Mouse (Mus musculus) kidney, adult 2 months (tissue): ENCODE measurements around the gene Spryd4. TPM values are rescaled to one million over a fixed set of nuclear protein-coding genes. Genes with fewer than 3 reads are reported as not detected.

Source experiments
- DNase-seq: peaks from one replicate; pipeline ENCODE4 v3.0.0; 2021
- H3K27ac ChIP-seq: fragments of 200-500 bp; 2 replicates; pipeline ENCODE4 v1.5.1; 2012; ENCODE audit warnings: low read depth, low read length, control low read depth, inconsistent platforms; ENCODE audit not compliant: insufficient read depth
- H3K27me3 ChIP-seq: fragments of 200-500 bp; replicated peaks from 2 replicates; pipeline ENCODE4 v1.6.1; 2012; ENCODE audit warnings: mild to moderate bottlenecking, moderate library complexity, low read length, inconsistent platforms; ENCODE audit not compliant: control insufficient read depth, insufficient read depth
- H3K36me3 ChIP-seq: fragments of 200-500 bp; 2 replicates; pipeline ENCODE4 v1.6.1; 2012; ENCODE audit warnings: mild to moderate bottlenecking, moderate library complexity, low read length, inconsistent platforms; ENCODE audit not compliant: control insufficient read depth, insufficient read depth
- H3K4me1 ChIP-seq: fragments of 200-500 bp; 2 replicates; pipeline ENCODE4 v1.6.1; 2011; ENCODE audit warnings: low read length; ENCODE audit not compliant: control insufficient read depth, insufficient read depth
- H3K4me3 ChIP-seq: fragments of 200-500 bp; 2 replicates; pipeline ENCODE4 v1.5.1; 2011; ENCODE audit warnings: mild to moderate bottlenecking, low read depth, low read length, control low read depth; ENCODE audit not compliant: insufficient read depth
- CTCF ChIP-seq: fragments of 200-500 bp; conservative IDR thresholded peaks from 2 replicates; pipeline ENCODE4 v1.5.1; 2011; ENCODE audit warnings: low read depth, mild to moderate bottlenecking, control low read depth, low read length, moderate library complexity, mixed read lengths; ENCODE audit not compliant: insufficient read depth, insufficient read length
- POLR2A ChIP-seq: fragments of 200-500 bp; IDR thresholded peaks from one replicate; pipeline ENCODE4 v1.6.1; 2011; ENCODE audit warnings: low read depth, low read length, control low read depth
- whole genome bisulfite sequencing: fragments of 180-500 bp; shearing (Covaris S2); methylation state at CpG from one replicate; pipeline ENCODE4 v1.1.7; 2018; 5-methylcytosine and 5-hydroxymethylcytosine counted together
- polyA plus RNA-seq: library from polyadenylated mRNA; depleted of rRNA; stranded (reverse); fragments of >200 nt; gene quantifications from 2 replicates; pipeline ENCODE4 v1.2.3, GENCODE M21; 2012

Spryd4 gene
- polyA plus RNA-seq, 1 experiment, result 17.3 TPM

DNA sequence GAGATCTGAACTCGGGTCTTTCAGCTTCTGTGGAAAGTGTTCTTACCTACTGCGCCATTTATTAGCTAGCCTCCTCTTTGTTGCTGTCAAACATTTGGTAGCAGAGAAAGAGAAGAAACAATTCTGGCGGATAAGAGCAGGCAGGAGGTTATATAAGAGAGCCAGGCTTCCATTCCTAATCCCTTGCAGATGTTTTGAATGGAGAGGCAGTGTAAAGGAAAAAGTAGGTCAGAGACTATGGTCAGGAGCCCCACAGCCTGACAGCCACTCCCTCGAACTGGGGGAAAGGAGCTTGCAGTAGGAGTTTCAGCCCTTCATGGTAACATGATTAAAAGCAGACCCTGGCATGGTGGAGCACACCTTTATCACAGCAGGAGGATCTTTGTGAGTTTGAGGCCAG is 24.7 kb upstream of the Spryd4 start:
- H3K27me3 ChIP-seq, result no peaks in the 10 kb centered on the region
- TF ChIP-seq CTCF (no peak), POLR2A (no peak)
- H3K27ac ChIP-seq, result no peak overlapping the region
- DNase-seq, result no peak
- H3K4me3 ChIP-seq, result no peak overlapping the region
- no peaks in the 10 kb centered on the region for H3K4me1 ChIP-seq
- no peaks in the 10 kb centered on the region for H3K36me3 ChIP-seq
- WGBS, result 75% methylated on average over 4 of the region's 4 CpGs

DNA sequence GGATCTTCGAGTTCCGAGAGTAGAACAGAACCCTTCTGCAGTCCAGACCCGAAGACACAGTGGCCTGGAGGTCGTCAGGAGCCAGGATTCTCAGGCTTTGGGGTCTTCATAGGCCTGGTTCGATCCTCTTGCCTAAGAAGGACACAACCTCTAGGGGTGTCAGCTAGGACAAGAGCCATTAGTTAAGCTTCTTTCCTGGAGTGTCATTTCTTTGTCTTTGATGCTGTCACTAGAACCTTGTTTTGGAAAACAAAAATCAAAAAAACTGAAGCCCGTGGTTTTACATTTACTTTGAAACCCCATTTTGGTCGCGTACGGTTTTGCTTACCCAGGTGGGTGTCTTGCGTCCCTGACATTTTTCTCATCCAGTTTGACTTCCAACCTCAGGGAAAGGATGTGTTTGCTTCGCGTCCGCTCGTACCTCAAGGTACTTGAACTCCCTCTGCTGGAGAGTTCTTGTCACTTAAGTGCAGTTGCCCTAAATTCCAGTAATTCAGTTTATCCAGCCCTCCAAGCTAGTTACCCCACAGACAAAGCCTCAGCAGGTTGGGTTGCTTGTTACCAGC is 20.9 kb upstream of the Spryd4 start:
- peak; percentile 86 for DNase-seq
- H3K27me3 ChIP-seq, result no peaks in the 10 kb centered on the region
- H3K36me3 ChIP-seq, result no peaks in the 10 kb centered on the region
- H3K4me1 ChIP-seq, result no peaks in the 10 kb centered on the region
- peak overlapping the region; percentile 98 for H3K4me3 ChIP-seq
- WGBS, result 0% methylated on average over 14 of the region's 14 CpGs
- no peak for TF ChIP-seq POLR2A
- peak; percentile 90 for TF ChIP-seq CTCF
- peak overlapping the region; percentile 91 for H3K27ac ChIP-seq

DNA sequence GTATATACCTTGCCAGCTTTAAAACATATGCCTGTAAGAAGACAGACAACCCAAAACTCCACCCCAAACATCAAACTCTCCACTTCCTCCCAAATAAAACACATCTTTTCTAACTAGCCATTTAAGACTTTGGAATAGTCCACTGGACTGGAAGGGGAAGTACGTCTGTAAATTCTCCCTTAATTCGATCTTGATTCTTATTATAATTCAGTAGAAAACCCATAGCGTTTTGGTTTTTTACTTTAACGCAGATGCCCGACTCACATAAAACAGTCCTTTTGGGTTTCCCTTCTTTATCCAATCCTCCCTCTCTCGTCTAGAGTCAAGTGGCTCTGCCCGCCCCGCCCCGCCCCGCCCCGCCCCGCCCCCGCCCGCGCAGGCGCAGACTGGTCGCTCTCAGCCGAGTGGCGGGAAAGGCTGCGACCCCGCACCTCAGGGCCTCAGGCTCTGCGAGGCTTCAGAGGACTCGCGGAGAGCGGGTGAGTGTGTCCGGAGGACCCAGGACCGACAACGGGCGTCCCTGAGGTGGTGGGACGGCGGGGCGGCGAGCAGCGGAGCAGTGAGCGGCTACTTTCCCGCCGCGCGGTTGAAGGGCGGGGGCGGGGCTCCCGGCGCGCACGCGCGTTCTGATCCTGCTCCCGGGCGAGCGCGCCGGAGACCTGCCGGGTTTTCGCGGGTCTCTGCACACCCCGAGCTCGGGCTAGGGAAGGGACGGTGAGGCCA is 20.3 kb upstream of the Spryd4 start, which contains the start of gene Timeless:
Gene Timeless, plus strand, starts transcription at position 369 of the 723 bp plus-strand sequence.
- no peak for TF ChIP-seq CTCF
- TF ChIP-seq POLR2A, result peak; percentile 24
- Histone ChIP-seq H3K36me3 (no peaks in the 10 kb centered on the region), H3K4me3 (peak within 1 kb of the TSS; percentile 98), H3K27me3 (no peaks in the 10 kb centered on the region), H3K27ac (peak within 1 kb of the TSS; percentile 91), H3K4me1 (no peaks in the 10 kb centered on the region)
- under 1% methylated on average over 58 of the region's 58 CpGs for WGBS
- peak; percentile 90 for DNase-seq

DNA sequence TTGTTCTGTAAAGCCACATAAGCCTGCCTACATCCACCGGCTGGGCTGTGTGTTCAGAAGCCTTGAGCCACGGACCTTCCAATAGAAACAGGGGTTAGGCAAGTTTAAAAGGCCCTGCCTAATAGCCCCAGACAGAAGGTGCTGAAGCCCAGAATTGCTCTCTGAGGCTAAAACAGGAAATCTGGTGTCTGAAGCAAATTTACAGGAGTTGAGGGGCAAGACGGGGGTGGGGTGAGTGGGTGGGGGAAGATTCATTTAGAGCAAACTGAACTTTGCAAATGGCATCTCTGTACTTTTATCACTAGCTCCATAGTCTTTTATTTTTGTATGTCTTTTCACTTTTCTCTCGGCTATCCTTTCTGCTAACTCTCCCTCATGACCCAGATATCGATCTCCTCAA is 19.5 kb upstream of the Spryd4 start:
- Histone ChIP-seq H3K27me3 (no peaks in the 10 kb centered on the region), H3K36me3 (no peaks in the 10 kb centered on the region), H3K4me1 (no peaks in the 10 kb centered on the region), H3K4me3 (no peak overlapping the region), H3K27ac (no peak overlapping the region)
- 9% methylated on average over 5 of the region's 5 CpGs for WGBS
- TF ChIP-seq POLR2A, result no peak
- TF ChIP-seq CTCF, result no peak
- no peak for DNase-seq

DNA sequence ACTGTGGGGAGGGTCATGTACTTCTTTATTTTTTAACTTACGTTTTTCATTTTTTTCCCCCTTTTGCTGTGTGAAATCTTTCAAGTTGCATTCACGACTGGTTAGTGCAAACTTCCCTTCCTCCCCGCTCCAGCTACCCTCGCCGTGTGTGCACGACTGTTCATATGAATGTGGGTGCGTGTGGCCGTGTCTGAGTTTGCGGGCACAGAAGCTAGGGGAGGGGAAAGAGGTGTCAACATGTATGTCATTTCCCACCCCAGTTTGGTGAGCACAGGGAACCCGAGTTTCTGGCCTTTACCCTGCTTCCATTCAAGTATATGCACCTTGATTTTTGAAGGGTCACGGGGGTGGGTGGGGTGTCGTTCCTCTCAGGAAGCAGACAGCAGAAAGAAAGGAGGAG is 19.0 kb upstream of the Spryd4 start:
- 81% methylated on average over 12 of the region's 12 CpGs for WGBS
- no peak overlapping the region for H3K4me3 ChIP-seq
- DNase-seq, result no peak
- TF ChIP-seq POLR2A (no peak), CTCF (no peak)
- H3K4me1 ChIP-seq, result no peaks in the 10 kb centered on the region
- no peaks in the 10 kb centered on the region for H3K36me3 ChIP-seq
- H3K27me3 ChIP-seq, result no peaks in the 10 kb centered on the region
- no peak overlapping the region for H3K27ac ChIP-seq

DNA sequence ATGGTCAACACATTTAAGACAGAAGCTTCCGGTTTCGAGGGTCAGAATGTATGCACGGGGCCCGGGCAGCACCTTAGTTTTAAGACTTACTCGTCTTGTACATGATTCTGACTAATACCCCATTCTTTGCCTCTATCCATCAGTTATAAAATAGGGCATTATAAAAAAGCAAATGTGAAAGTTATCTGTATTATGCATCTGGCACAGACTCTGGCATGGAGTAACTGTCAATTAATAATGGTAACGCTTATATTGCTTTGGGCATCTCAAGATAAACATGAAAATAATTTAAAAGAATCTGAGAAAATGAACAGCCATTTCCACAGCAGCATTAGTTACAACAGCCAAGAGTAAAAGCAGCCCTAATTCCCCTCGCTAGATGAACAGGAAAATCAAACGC is 16.4 kb upstream of the Spryd4 start:
- H3K36me3 ChIP-seq, result no peaks in the 10 kb centered on the region
- H3K4me3 ChIP-seq, result no peak overlapping the region
- H3K27me3 ChIP-seq, result no peaks in the 10 kb centered on the region
- DNase-seq, result no peak
- 88% methylated on average over 8 of the region's 8 CpGs for WGBS
- no peak for TF ChIP-seq CTCF
- TF ChIP-seq POLR2A, result no peak
- H3K4me1 ChIP-seq, result no peaks in the 10 kb centered on the region
- H3K27ac ChIP-seq, result no peak overlapping the region

DNA sequence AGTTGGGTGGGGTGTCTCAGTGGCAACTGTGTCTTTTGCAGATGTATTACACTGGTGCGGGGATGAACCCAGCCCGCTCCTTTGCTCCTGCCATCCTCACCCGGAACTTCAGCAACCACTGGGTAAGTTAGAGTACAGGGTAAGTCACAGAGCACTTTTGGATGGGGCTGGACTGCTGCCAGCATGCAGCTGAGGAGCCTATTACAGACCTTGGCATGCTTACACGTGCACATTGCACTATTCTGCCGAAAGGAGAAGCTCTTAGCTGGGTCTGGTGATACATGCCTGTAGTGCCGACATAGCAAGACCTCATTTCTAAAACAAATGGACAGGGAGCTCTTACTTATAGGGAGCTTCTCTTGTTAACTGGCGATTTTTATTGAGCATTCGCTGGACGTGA is 16.0 kb upstream of the Spryd4 start:
- WGBS, result 76% methylated on average over 9 of the region's 9 CpGs
- H3K4me1 ChIP-seq, result no peaks in the 10 kb centered on the region

DNA sequence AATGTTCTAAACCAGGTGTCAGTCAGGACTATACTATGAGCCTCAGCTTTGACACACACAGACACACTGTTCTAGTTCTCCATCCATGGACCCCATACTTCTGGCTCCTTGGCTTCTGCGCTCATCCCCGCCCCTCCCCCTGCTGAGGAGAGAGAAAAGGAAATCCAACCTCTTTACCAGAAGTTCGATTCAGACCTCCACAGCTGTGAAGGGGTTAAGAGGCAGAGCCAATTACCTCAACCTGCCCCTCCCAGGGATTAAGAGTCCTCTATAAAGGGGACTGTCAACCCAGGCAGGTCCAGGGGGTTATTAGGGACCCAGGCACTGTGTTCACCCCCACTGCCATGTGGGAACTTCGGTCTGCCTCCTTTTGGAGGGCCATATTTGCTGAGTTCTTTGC is 13.9 kb upstream of the Spryd4 start, which contains the start of gene Mip:
Gene Mip, plus strand, starts transcription at position 301 of the 400 bp plus-strand sequence.
- 56% methylated on average over 4 of the region's 4 CpGs for WGBS
- Histone ChIP-seq H3K27ac (no peak within 1 kb of the TSS), H3K4me3 (no peak within 1 kb of the TSS), H3K36me3 (no peaks in the 10 kb centered on the region), H3K4me1 (no peaks in the 10 kb centered on the region), H3K27me3 (no peaks in the 10 kb centered on the region)
- TF ChIP-seq POLR2A (no peak), CTCF (no peak)
- DNase-seq, result no peak

More for the DNA sequence above, 16.0 kb upstream of the Spryd4 start:
- H3K4me3 ChIP-seq, result no peak overlapping the region
- H3K27ac ChIP-seq, result no peak overlapping the region
- DNase-seq, result no peak
- no peaks in the 10 kb centered on the region for H3K36me3 ChIP-seq
- TF ChIP-seq CTCF (no peak), POLR2A (no peak)
- no peaks in the 10 kb centered on the region for H3K27me3 ChIP-seq
